In genomic region chr7:19920506-19921261, GRCm38 (mm10) we compare ENCODE assay signal across 8 mouse cellular contexts. TPM values are rescaled to one million over a fixed set of nuclear protein-coding genes. Genes with fewer than 3 reads are reported as not detected.
DNase-seq lines count a peak whose midpoint lies in the region; ATAC-seq lines count a peak whose summit lies in the region.

Gene Pvr (minus strand): TSS chr7:19921160.

- H3K9me3 ChIP-seq in erythroblast, embryonic 14.5 days (ENCODE audit: control insufficient read depth, low read length): no peaks in the 10 kb centered on the region
- H3K9me3 ChIP-seq in embryonic facial prominence, embryonic 11.5 days (replicated peaks; ENCODE audit: control insufficient read depth, low read length): no peaks in the 10 kb centered on the region
- H3K9me3 ChIP-seq in limb, embryonic 11.5 days (ENCODE audit: control insufficient read depth, low read length): no peaks in the 10 kb centered on the region
- no peaks in the 10 kb centered on the region for H3K9me3 ChIP-seq in midbrain, embryonic 12.5 days

- H3K4me3 ChIP-seq in erythroblast, embryonic 14.5 days (replicated peaks): peak within 1 kb of the TSS; percentile 43
- peak within 1 kb of the TSS; percentile 77 for H3K4me3 ChIP-seq in embryonic facial prominence, embryonic 11.5 days (ENCODE audit: low read depth, low read length)
- H3K4me3 ChIP-seq in limb, embryonic 11.5 days (ENCODE audit: low read depth, low read length): peak within 1 kb of the TSS; percentile 68
- peak within 1 kb of the TSS; percentile 72 for H3K4me3 ChIP-seq in midbrain, embryonic 12.5 days

- no peak within 1 kb of the TSS for H3K27ac ChIP-seq in embryonic facial prominence, embryonic 11.5 days (replicated peaks; ENCODE audit: low read depth, low read length)
- no peak within 1 kb of the TSS for H3K27ac ChIP-seq in limb, embryonic 11.5 days (replicated peaks; ENCODE audit: low read depth, low read length)
- H3K27ac ChIP-seq in midbrain, embryonic 12.5 days (replicated peaks): peak within 1 kb of the TSS; percentile 56

- peak within 1 kb of the TSS; percentile 72 for H3K4me2 ChIP-seq in embryonic facial prominence, embryonic 11.5 days (ENCODE audit: low read depth, low read length)
- H3K4me2 ChIP-seq in limb, embryonic 11.5 days (ENCODE audit: low read depth, severe bottlenecking): peak within 1 kb of the TSS; percentile 79
- H3K4me2 ChIP-seq in midbrain, embryonic 12.5 days (replicated peaks): peak within 1 kb of the TSS; percentile 82

- under 1% methylated on average over 60 of the region's 60 CpGs for WGBS in embryonic facial prominence, embryonic 11.5 days
- 0% methylated on average over 60 of the region's 60 CpGs for WGBS in limb, embryonic 11.5 days
- under 1% methylated on average over 60 of the region's 60 CpGs for WGBS in midbrain, embryonic 12.5 days

- peaks cover 3% of the 10 kb centered on the region; the same call in 1 of the 2 replicates for H3K27me3 ChIP-seq in erythroblast, embryonic 14.5 days (ENCODE audit: control insufficient read depth)
- H3K27me3 ChIP-seq in embryonic facial prominence, embryonic 11.5 days (ENCODE audit: control insufficient read depth, insufficient read depth, low read length): no peaks in the 10 kb centered on the region
- H3K27me3 ChIP-seq in limb, embryonic 11.5 days (ENCODE audit: control insufficient read depth, insufficient read depth, low read length): no peaks in the 10 kb centered on the region
- no peaks in the 10 kb centered on the region for H3K27me3 ChIP-seq in midbrain, embryonic 12.5 days

- H3K36me3 ChIP-seq in erythroblast, embryonic 14.5 days (ENCODE audit: control insufficient read depth): no peaks in the 10 kb centered on the region
- 0 out of 2 replicates have a peak, but pooled peaks cover 2% of the 10 kb centered on the region for H3K36me3 ChIP-seq in embryonic facial prominence, embryonic 11.5 days (replicated peaks; ENCODE audit: control insufficient read depth, insufficient read depth, low read depth, low read length)
- peaks cover 6% of the 10 kb centered on the region; the same call in 1 of the 2 replicates for H3K36me3 ChIP-seq in limb, embryonic 11.5 days (ENCODE audit: control insufficient read depth, insufficient read depth, low read length)
- H3K36me3 ChIP-seq in midbrain, embryonic 12.5 days: no peaks in the 10 kb centered on the region

- peak within 1 kb of the TSS; percentile 81 for H3K9ac ChIP-seq in embryonic facial prominence, embryonic 11.5 days (replicated peaks; ENCODE audit: low read length)
- peak within 1 kb of the TSS; percentile 81 for H3K9ac ChIP-seq in limb, embryonic 11.5 days (ENCODE audit: low read length)
- peak within 1 kb of the TSS; percentile 73 for H3K9ac ChIP-seq in midbrain, embryonic 12.5 days (replicated peaks)

- no peaks in the 10 kb centered on the region for H3K4me1 ChIP-seq in erythroblast, embryonic 14.5 days (ENCODE audit: control insufficient read depth)
- H3K4me1 ChIP-seq in embryonic facial prominence, embryonic 11.5 days (ENCODE audit: control insufficient read depth, insufficient read depth, low read length): no peaks in the 10 kb centered on the region
- H3K4me1 ChIP-seq in limb, embryonic 11.5 days (ENCODE audit: control insufficient read depth, insufficient read depth, low read length): no peaks in the 10 kb centered on the region
- H3K4me1 ChIP-seq in midbrain, embryonic 12.5 days: 0 out of 2 replicates have a peak, but pooled peaks cover 9% of the 10 kb centered on the region

- ATAC-seq in erythroblast, adult 5-6 weeks (replicated peaks; ENCODE audit: low FRiP score, poor library complexity, severe bottlenecking): no peak
- peak; percentile 87 for ATAC-seq in embryonic facial prominence, embryonic 11.5 days (replicated peaks; ENCODE audit: insufficient number of reproducible peaks, low FRiP score, low TSS enrichment, low read depth)
- peak; percentile 82 for ATAC-seq in limb, embryonic 11.5 days (ENCODE audit: insufficient number of reproducible peaks, low FRiP score, low TSS enrichment, low read depth)
- peak; percentile 83 for ATAC-seq in midbrain, embryonic 12.5 days (ENCODE audit: low FRiP score, low read depth)

- DNase-seq in embryonic facial prominence, embryonic 11.5 days (ENCODE audit: low spot score): peak; percentile 80
- DNase-seq in heart, adult 18-20 months: peak; percentile 85 to 92
- peak; percentile 84 for DNase-seq in kidney, adult 18-20 months
- DNase-seq in limb, embryonic 11.5 days (ENCODE audit: low spot score): peak; percentile 77
- DNase-seq in skeletal muscle tissue, adult 2 months (ENCODE audit: low read depth, low spot score): peak; percentile 61

RNA-seq across cellular contexts. Expression of gene Pvr, which starts in this region (rescaled TPM):
- 0.02 and 0.04 TPM in 2 replicates for polyA plus RNA-seq in erythroblast, embryonic 14.5 days (2012)
- 0.42 TPM in 1 of 2 replicates, not detected in the other for total RNA-seq in erythroblast, adult 5-6 weeks (2015; ENCODE audit: low replicate concordance)
- total RNA-seq in erythroblast, adult 5-6 weeks (2017; ENCODE audit: low replicate concordance): 1.9 TPM in 1 of 2 replicates, not detected in the other
- 4.2 and 4.8 TPM in 2 replicates for polyA plus RNA-seq in embryonic facial prominence, embryonic 11.5 days (2014; fragmentation: Nextera tagmentation; extraction: Ambion mirVana)
- 10 to 100 TPM; 18.5 to 19.5 TPM for total RNA-seq in heart, adult 18-20 months (2021)
- polyA plus RNA-seq in limb, embryonic 11.5 days (2014; fragmentation: Nextera tagmentation; extraction: Ambion mirVana): 3.9 and 4.7 TPM in 2 replicates
- polyA plus RNA-seq in midbrain, embryonic 12.5 days (2016; fragmentation: Nextera tagmentation; extraction: Ambion mirVana): 3.4 and 3.7 TPM in 2 replicates

Comparison
In these comparisons a context has a peak if more than half of its experiments do, and no peak if none do; other contexts are left out.
1. RNA of gene Pvr (total RNA-seq): 18.5 to 19.5 TPM in heart, adult 18-20 months; 0.42 to 1.9 TPM in erythroblast, adult 5-6 weeks; every median in the first group is over 4 times any median in the second.
2. Peak in every context shown above with its lines, with median percentiles within 50 percentile points of each other: H3K4me3 ChIP-seq, DNase-seq, H3K4me2 ChIP-seq and H3K9ac ChIP-seq.